Mouse (Mus musculus) heart, embryonic 16.5 days (tissue): Measurements from ENCODE around the gene Chrng. TPM values are rescaled to one million over a fixed set of nuclear protein-coding genes. Genes with fewer than 3 reads are reported as not detected.

Experiments used
- ATAC-seq: fragments of 200-750 bp; cut with Nextera tagmentation; replicated peaks from 2 replicates; pipeline ENCODE4 v1.8.0; 2017; ENCODE audit warnings: moderate number of reproducible peaks; ENCODE audit not compliant: insufficient read depth, low FRiP score; ENCODE audit errors: extremely low read depth
- H3K27ac ChIP-seq: fragments of 300-500 bp; sonication (generic); 2 replicates; pipeline ENCODE4 v1.5.1; 2014; ENCODE audit warnings: mild to moderate bottlenecking, low read length, control low read depth, moderate library complexity
- H3K27me3 ChIP-seq: fragments of 300-500 bp; sonication (generic); 2 replicates; pipeline ENCODE4 v1.6.1; 2014; ENCODE audit warnings: low read length, mixed read lengths; ENCODE audit not compliant: control insufficient read depth, insufficient read depth
- H3K36me3 ChIP-seq: fragments of 300-500 bp; sonication (generic); 2 replicates; pipeline ENCODE4 v1.6.1; 2014; ENCODE audit not compliant: control insufficient read depth, insufficient read depth
- H3K4me1 ChIP-seq: fragments of 300-500 bp; sonication (generic); 2 replicates; pipeline ENCODE4 v1.6.1; 2014; ENCODE audit warnings: low read length, mixed read lengths; ENCODE audit not compliant: control insufficient read depth, insufficient read depth
- H3K4me2 ChIP-seq: fragments of 300-500 bp; sonication (generic); 2 replicates; pipeline ENCODE4 v1.6.1; 2014; ENCODE audit warnings: low read depth, mild to moderate bottlenecking, control low read depth, low read length
- H3K4me3 ChIP-seq: fragments of 300-500 bp; sonication (generic); 2 replicates; pipeline ENCODE4 v1.5.1; 2014; ENCODE audit warnings: mild to moderate bottlenecking, control low read depth, low read length
- H3K9ac ChIP-seq: fragments of 300-500 bp; sonication (generic); 2 replicates; pipeline ENCODE4 v1.6.1; 2014; ENCODE audit warnings: low read length, control low read depth
- H3K9me3 ChIP-seq: fragments of 300-500 bp; sonication (generic); replicated peaks from 2 replicates; pipeline ENCODE4 v1.6.1; 2016; ENCODE audit warnings: low read length; ENCODE audit not compliant: control insufficient read depth
- WGBS: fragments of 180-500 bp; shearing (Covaris S2); extraction: QIAGEN DNeasy Blood & Tissue Kit; methylation state at CpG from one replicate; pipeline ENCODE4 v1.1.7; 2014; 5-methylcytosine and 5-hydroxymethylcytosine counted together
- polyA plus RNA-seq: library from polyadenylated mRNA; unstranded; fragments of >200 nt; fragmentation: Nextera tagmentation; extraction: Ambion mirVana; gene quantifications from 2 replicates; pipeline ENCODE4 v1.2.1, GENCODE M21; 2015

Gene Chrng
- polyA plus RNA-seq, 1 experiment from 2014 or later = 1.6 TPM

DNA sequence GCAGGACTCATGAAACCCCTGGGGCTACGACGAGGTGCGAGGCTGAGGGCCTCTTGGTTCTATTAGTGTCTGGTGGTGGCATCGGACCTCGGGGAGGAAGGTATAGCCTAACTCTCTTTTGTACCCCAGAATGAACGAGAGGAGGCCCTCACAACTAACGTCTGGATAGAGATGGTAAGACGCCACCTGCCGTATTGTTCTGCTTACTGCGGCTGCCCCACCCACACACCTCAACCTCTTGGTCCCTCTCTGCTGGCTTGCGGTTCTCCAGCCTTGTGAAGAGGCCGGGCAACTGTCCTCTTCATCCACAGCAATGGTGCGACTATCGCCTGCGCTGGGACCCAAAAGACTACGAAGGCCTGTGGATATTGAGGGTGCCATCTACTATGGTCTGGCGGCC, 1.9 kb downstream of the Chrng start:
- 19% methylated on average over 17 of the region's 17 CpGs for WGBS
- Histone ChIP-seq H3K27ac (no peak overlapping the region), H3K4me2 (no peak overlapping the region), H3K9me3 (no peaks in the 10 kb centered on the region), H3K36me3 (no peaks in the 10 kb centered on the region), H3K27me3 (peaks cover 31% of the 10 kb centered on the region), H3K9ac (no peak overlapping the region), H3K4me3 (no peak overlapping the region), H3K4me1 (no peaks in the 10 kb centered on the region; the same call in 1 of the 2 replicates)
- ATAC-seq = no peak

DNA sequence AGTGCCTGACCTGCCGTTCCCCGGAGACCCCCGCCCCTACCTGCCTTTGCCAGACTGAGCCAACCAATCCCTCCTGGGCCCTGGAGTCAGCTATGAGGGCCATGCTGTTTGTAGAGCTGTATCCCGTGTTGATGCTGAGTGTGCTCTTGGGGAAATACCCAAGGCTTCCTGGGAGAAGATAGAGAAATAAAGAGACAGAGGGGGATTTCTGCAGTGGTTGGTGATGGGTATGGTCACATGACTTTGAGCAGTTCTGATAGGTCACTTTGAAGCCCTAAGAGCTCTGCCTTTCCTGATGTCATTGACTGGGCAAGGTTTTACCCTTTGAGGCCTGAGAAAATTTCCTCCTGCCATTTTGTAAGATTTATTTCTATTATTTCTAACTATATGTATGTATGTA, 7.0 kb downstream of the Chrng start:
- 78% methylated on average over 4 of the region's 4 CpGs for WGBS

DNA sequence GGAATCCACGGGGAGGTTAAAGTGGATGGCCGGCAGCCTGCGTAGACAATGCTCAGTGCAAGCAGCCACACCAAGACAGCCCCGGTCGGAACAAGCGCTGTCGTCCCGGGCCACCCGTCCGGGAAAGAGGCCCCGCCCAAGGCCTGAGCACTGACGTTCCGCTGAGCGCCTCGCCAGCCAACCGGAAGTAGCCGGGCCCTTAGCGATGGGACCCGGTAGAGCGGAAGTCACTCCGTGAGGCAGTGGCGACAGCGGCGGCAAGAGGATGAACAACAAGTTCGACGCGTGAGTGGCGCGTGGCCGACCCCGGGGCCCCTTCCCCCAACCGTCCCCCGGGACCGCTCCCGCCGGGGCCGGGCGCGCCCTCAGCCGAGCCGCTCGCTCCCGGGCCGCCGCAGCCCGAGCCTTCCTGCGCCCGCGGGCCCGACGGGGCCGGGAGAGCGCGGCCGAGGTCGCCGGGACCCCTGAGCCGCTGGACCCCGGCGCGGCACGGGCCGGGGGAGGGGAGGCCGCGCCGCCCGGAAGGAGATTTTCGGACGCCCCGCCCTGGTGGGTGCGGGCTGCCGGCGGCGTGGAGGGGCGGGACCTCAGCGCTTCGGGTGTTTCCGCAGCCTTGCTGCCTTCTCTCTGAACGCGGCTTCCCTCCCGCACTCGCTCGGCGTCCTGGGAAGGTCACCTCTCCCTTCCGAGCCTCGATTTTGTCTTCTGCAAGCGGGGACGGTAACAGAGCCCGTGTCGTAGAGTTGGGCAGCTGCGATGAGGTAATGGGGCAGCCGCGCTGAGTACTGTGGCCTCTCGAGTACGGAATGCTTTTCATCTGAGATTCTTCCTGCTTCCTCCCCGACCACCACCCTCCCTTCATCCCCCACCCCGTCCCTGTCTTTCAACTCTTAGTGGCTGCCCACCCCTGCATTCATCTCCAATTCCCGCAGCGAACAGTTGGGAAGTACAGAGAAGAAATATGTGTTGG, 9.6 kb downstream of the Chrng start, which contains the start of gene Eif4e2:
Gene Eif4e2, plus strand, starts transcription at position 180 of the 970 bp plus-strand sequence.
- peak within 1 kb of the TSS; percentile 99 for H3K27ac ChIP-seq
- peak within 1 kb of the TSS; percentile 82 for H3K4me3 ChIP-seq
- whole genome bisulfite sequencing = under 1% methylated on average over 82 of the region's 99 CpGs
- H3K9me3 ChIP-seq = no peaks in the 10 kb centered on the region
- peak; percentile 97 for ATAC-seq
- peaks cover 24% of the 10 kb centered on the region for H3K4me1 ChIP-seq
- H3K4me2 ChIP-seq = peak within 1 kb of the TSS; percentile 92
- no peaks in the 10 kb centered on the region for H3K36me3 ChIP-seq
- H3K27me3 ChIP-seq = no peaks in the 10 kb centered on the region
- peak within 1 kb of the TSS; percentile 95 for H3K9ac ChIP-seq

More for the DNA sequence above, 7.0 kb downstream of the Chrng start:
- no peak overlapping the region for H3K4me3 ChIP-seq
- peaks cover 20% of the 10 kb centered on the region for H3K4me1 ChIP-seq
- H3K36me3 ChIP-seq = no peaks in the 10 kb centered on the region
- H3K9ac ChIP-seq = no peak overlapping the region
- no peak for ATAC-seq
- H3K27ac ChIP-seq = no peak overlapping the region
- peaks cover 20% of the 10 kb centered on the region for H3K27me3 ChIP-seq
- no peak overlapping the region for H3K4me2 ChIP-seq
- H3K9me3 ChIP-seq = no peaks in the 10 kb centered on the region

- 6% methylated on average over 4 of the region's 4 CpGs for WGBS
- Histone ChIP-seq H3K4me1 (peaks cover 24% of the 10 kb centered on the region), H3K27me3 (no peaks in the 10 kb centered on the region)
These were observed 10.3 kb downstream of the Chrng start for GRCm38 (mm10) chr1:87214748-87215147.

DNA sequence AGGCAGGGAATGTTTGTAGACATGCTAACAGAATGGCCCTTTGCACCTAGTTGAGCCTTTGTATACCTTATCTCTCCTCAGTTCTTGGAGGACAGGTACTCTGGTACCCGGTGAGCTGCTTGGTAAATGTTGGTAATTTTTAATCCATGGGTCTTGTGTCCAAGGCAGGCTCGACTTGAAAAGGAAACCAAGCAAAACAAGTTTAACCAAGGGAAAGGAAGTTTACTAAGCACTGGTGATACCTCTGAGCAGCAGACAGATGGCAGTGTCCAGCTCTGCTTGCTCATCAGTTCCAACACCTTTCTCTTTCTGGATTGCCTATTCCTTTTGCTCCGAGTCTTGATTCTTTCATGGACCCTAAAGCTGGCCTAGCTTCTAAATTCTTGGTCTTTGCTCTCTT, 13.5 kb downstream of the Chrng start:
- H3K9ac ChIP-seq = no peak overlapping the region
- WGBS = 60% methylated on average over 3 of the region's 3 CpGs
- ATAC-seq = no peak
- H3K4me2 ChIP-seq = no peak overlapping the region
- no peak overlapping the region for H3K4me3 ChIP-seq
- H3K27ac ChIP-seq = no peak overlapping the region
- H3K4me1 ChIP-seq = peaks cover 23% of the 10 kb centered on the region
- no peaks in the 10 kb centered on the region for H3K27me3 ChIP-seq
- peaks cover 34% of the 10 kb centered on the region for H3K36me3 ChIP-seq
- H3K9me3 ChIP-seq = no peaks in the 10 kb centered on the region

More at GRCm38 (mm10) chr1:87214748-87215147, 10.3 kb downstream of the Chrng start:
- ATAC-seq = no peak
- Histone ChIP-seq H3K36me3 (peaks cover 5% of the 10 kb centered on the region), H3K4me2 (peak overlapping the region; percentile 92), H3K27ac (peak overlapping the region; percentile 99; the same call in 1 of the 2 replicates), H3K9ac (peak overlapping the region; percentile 95), H3K4me3 (peak overlapping the region; percentile 82), H3K9me3 (no peaks in the 10 kb centered on the region)

GRCm38 (mm10) chr1:87225739-87226138, 21.3 kb downstream of the Chrng start:
- H3K4me3 ChIP-seq = no peak overlapping the region
- no peaks in the 10 kb centered on the region for H3K4me1 ChIP-seq
- no peaks in the 10 kb centered on the region for H3K9me3 ChIP-seq
- 94% methylated on average over 8 of the region's 8 CpGs for WGBS
- no peak for ATAC-seq
- no peak overlapping the region for H3K4me2 ChIP-seq
- H3K27me3 ChIP-seq = no peaks in the 10 kb centered on the region
- H3K36me3 ChIP-seq = peaks cover 79% of the 10 kb centered on the region
- no peak overlapping the region for H3K9ac ChIP-seq
- no peak overlapping the region for H3K27ac ChIP-seq

DNA sequence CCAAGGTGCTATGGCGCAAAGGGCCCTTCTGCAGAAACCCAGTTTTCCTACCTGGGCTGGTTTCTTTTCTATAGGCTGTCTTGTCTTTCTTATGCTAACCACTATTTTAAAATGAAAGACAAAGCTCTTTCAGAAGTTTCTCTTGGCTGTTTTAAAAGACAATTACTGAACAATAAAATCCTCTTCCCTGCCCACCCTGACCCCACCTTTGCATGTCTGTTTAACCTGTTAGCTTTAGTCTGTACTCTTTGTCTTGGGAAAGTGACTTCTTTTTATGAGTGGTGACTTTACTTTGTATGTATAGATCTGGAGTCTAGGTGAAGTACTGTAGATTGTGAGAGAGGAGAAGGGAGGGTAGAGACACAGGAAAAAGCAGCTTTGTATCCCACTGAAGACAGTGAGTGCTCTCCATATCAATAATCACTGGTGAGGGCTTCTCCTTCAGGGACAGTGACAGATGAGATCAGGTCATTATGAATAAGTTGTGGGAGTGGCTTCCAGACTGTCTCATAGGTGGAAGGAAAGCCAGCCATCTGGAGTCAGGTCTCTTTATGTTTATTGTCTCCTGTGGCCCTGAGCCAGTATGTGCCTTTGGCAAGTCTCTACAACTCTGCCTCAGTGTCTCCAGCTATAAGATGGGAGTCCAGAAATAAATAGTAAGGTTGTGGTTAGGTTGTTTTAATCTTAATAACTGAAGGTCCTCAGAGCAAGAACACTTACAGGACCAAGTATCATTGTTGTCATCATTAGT, 22.1 kb downstream of the Chrng start:
- Histone ChIP-seq H3K9me3 (no peaks in the 10 kb centered on the region), H3K27ac (no peak overlapping the region), H3K4me2 (no peak overlapping the region), H3K36me3 (peaks cover 71% of the 10 kb centered on the region), H3K9ac (no peak overlapping the region), H3K4me1 (no peaks in the 10 kb centered on the region), H3K27me3 (no peaks in the 10 kb centered on the region), H3K4me3 (no peak overlapping the region)
- no peak for ATAC-seq
- WGBS = 95% methylated on average over 1 of the region's 1 CpGs

- H3K4me3 ChIP-seq = no peak overlapping the region
- no peaks in the 10 kb centered on the region for H3K4me1 ChIP-seq
- H3K9ac ChIP-seq = no peak overlapping the region
- H3K27me3 ChIP-seq = no peaks in the 10 kb centered on the region
- H3K27ac ChIP-seq = no peak overlapping the region
- no peak for ATAC-seq
- WGBS = 84% methylated on average over 3 of the region's 3 CpGs
- H3K4me2 ChIP-seq = no peak overlapping the region
- H3K9me3 ChIP-seq = no peaks in the 10 kb centered on the region
- peaks cover 71% of the 10 kb centered on the region for H3K36me3 ChIP-seq
These were observed 22.7 kb downstream of the Chrng start for GRCm38 (mm10) chr1:87227160-87227550.

GRCm38 (mm10) chr1:87230606-87231005, 26.1 kb downstream of the Chrng start:
- Histone ChIP-seq H3K4me1 (no peaks in the 10 kb centered on the region), H3K9me3 (no peaks in the 10 kb centered on the region), H3K36me3 (peaks cover 57% of the 10 kb centered on the region), H3K27ac (no peak overlapping the region), H3K27me3 (no peaks in the 10 kb centered on the region), H3K9ac (no peak overlapping the region), H3K4me3 (no peak overlapping the region), H3K4me2 (no peak overlapping the region)
- ATAC-seq = no peak
- 87% methylated on average over 5 of the region's 5 CpGs for WGBS
